Mouse (Mus musculus) liver, postnatal 0 days (tissue): Measurements from ENCODE around the gene Cldn10.

ENCODE experiments used
- CTCF ChIP-seq: sonication (generic); IDR thresholded peaks from 2 replicates; pipeline ENCODE4 v1.5.1; 2016; ENCODE audit warnings: antibody characterized with exemption, low read depth
- EP300 ChIP-seq: IDR thresholded peaks from 2 replicates; pipeline ENCODE4 v1.6.1; 2016; ENCODE audit warnings: antibody characterized with exemption, low read depth, mild to moderate bottlenecking

- TF ChIP-seq CTCF = no peak
- TF ChIP-seq EP300 = no peak
Measured at GRCm38 (mm10) chr14:118787621-118788020, at the start of gene Cldn10.
